Mouse (Mus musculus): ENCODE measurements around the gene Suox. TPM values are rescaled to one million over a fixed set of nuclear protein-coding genes. Genes with fewer than 3 reads are reported as not detected.

Suox gene
- polyA plus RNA-seq, 1 experiment from 2014 or later: 21.4 TPM

DNA sequence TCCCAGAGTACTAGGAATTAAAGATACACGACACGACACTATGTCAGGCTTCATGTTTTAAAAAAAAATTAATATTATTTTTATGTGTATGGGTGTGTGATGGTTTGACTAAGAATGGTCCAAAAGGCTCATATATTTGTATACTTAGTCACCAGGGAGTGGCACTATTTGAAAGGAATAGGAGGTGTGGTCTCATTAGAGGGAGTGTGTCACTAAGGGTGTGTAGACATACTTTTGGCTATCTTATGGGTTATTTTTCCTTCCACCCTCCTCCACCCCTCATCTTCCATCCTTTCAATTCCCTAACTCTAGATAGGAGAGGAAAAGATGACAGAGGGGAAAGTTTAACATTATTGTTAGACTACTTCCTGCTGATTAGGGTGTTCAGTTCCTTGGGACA lies 8.1 kb downstream of the Suox start:
- ATAC-seq (ENCODE audit: low FRiP score, low TSS enrichment): peak; percentile 65
- WGBS: 73% methylated on average over 2 of the region's 2 CpGs

DNA sequence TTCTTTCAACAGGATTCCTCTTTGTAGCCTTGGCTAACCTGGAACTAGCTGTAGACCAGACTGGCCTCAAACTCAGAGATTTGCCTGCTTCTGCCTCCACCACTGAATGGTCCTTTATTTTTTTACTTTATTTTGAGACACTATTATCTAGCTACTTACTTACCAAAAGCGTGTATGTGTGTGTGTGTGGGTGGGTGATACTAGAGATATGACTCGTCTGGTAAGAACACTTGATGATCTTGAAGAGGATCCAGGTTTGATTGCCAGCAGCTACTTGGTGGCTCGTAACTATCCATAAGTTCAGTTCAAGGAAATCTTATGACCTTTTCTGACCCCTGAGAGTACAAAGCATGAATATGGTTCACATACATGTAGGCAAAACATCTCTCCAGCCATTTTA lies 8.6 kb downstream of the Suox start:
- Histone ChIP-seq H3K9me3 (ENCODE audit: control insufficient read depth, low read length) (no peaks in the 10 kb centered on the region), H3K27ac (replicated peaks) (no peak overlapping the region), H3K27me3 (ENCODE audit: control insufficient read depth, insufficient read depth, low read length) (no peaks in the 10 kb centered on the region), H3K9ac (ENCODE audit: low read length) (no peak overlapping the region), H3K4me1 (replicated peaks; ENCODE audit: control insufficient read depth, insufficient read depth) (no peaks in the 10 kb centered on the region), H3K4me3 (ENCODE audit: low read depth, low read length) (no peak overlapping the region), H3K36me3 (ENCODE audit: control insufficient read depth, insufficient read depth, low read length) (no peaks in the 10 kb centered on the region), H3K4me2 (replicated peaks; ENCODE audit: low read depth) (no peak overlapping the region)
- TF ChIP-seq CTCF (IDR thresholded peaks at IDR 0.05; ENCODE audit: low read depth) (no peak), EP300 (optimal IDR thresholded peaks at IDR 0.05) (no peak)
- 83% methylated on average over 3 of the region's 3 CpGs for WGBS
- ATAC-seq (ENCODE audit: low FRiP score, low TSS enrichment) (no peak), DNase-seq (ENCODE audit: low spot score) (no peak)

More for the DNA sequence above, 8.1 kb downstream of the Suox start:
- no peak overlapping the region for H3K9ac ChIP-seq (ENCODE audit: low read length)
- no peaks in the 10 kb centered on the region for H3K4me1 ChIP-seq (replicated peaks; ENCODE audit: control insufficient read depth, insufficient read depth)
- H3K27me3 ChIP-seq (ENCODE audit: control insufficient read depth, insufficient read depth, low read length): no peaks in the 10 kb centered on the region
- no peak overlapping the region for H3K4me2 ChIP-seq (replicated peaks; ENCODE audit: low read depth)
- H3K36me3 ChIP-seq (ENCODE audit: control insufficient read depth, insufficient read depth, low read length): no peaks in the 10 kb centered on the region
- no peak overlapping the region for H3K4me3 ChIP-seq (ENCODE audit: low read depth, low read length)
- no peaks in the 10 kb centered on the region for H3K9me3 ChIP-seq (ENCODE audit: control insufficient read depth, low read length)
- no peak overlapping the region for H3K27ac ChIP-seq (replicated peaks)
- DNase-seq (ENCODE audit: low spot score): no peak
- no peak for TF ChIP-seq EP300 (optimal IDR thresholded peaks at IDR 0.05)
- no peak for TF ChIP-seq CTCF (IDR thresholded peaks at IDR 0.05; ENCODE audit: low read depth)

DNA sequence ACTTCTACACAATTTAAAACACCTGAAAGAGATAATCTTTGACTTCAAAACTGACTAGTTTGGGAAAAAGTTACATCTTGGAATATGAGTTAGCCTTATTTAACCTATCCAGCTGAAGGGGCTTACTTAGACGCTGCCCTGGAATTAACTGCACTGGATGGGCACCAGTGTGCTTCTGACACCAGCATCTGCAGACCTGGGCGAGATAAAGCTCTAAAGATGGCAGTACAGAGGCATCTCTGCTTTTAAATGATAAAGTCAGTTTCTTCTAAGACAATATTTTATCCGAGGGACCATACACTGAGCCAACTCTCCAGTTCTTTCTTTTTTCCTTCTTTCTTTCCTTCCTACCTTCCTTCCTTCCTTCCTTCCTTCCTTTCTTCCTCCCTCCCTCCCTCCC lies 9.1 kb downstream of the Suox start:
- TF ChIP-seq EP300 (optimal IDR thresholded peaks at IDR 0.05) (no peak), CTCF (IDR thresholded peaks at IDR 0.05; ENCODE audit: low read depth) (no peak)
- H3K36me3 ChIP-seq (ENCODE audit: control insufficient read depth, insufficient read depth, low read length): no peaks in the 10 kb centered on the region
- WGBS: 65% methylated on average over 3 of the region's 3 CpGs
- ATAC-seq (ENCODE audit: low FRiP score, low TSS enrichment): no peak
- no peaks in the 10 kb centered on the region for H3K9me3 ChIP-seq (ENCODE audit: control insufficient read depth, low read length)
- no peaks in the 10 kb centered on the region for H3K4me1 ChIP-seq (replicated peaks; ENCODE audit: control insufficient read depth, insufficient read depth)
- DNase-seq (ENCODE audit: low spot score): no peak
- no peaks in the 10 kb centered on the region for H3K27me3 ChIP-seq (ENCODE audit: control insufficient read depth, insufficient read depth, low read length)
- H3K9ac ChIP-seq (ENCODE audit: low read length): no peak overlapping the region
- H3K4me2 ChIP-seq (replicated peaks; ENCODE audit: low read depth): no peak overlapping the region
- no peak overlapping the region for H3K4me3 ChIP-seq (ENCODE audit: low read depth, low read length)
- no peak overlapping the region for H3K27ac ChIP-seq (replicated peaks)

GRCm38 (mm10) chr10:128663441-128664220 lies 10.2 kb downstream of the Suox start:
- no peak overlapping the region for H3K4me3 ChIP-seq (ENCODE audit: low read depth, low read length)
- H3K4me2 ChIP-seq (replicated peaks; ENCODE audit: low read depth): no peak overlapping the region
- WGBS: 57% methylated on average over 5 of the region's 5 CpGs
- no peak overlapping the region for H3K9ac ChIP-seq (ENCODE audit: low read length)
- TF ChIP-seq CTCF (IDR thresholded peaks at IDR 0.05; ENCODE audit: low read depth) (no peak), EP300 (optimal IDR thresholded peaks at IDR 0.05) (no peak)
- no peaks in the 10 kb centered on the region for H3K36me3 ChIP-seq (ENCODE audit: control insufficient read depth, insufficient read depth, low read length)
- no peak for DNase-seq (ENCODE audit: low spot score)
- no peaks in the 10 kb centered on the region for H3K9me3 ChIP-seq (ENCODE audit: control insufficient read depth, low read length)
- no peaks in the 10 kb centered on the region for H3K27me3 ChIP-seq (ENCODE audit: control insufficient read depth, insufficient read depth, low read length)
- ATAC-seq (ENCODE audit: low FRiP score, low TSS enrichment): no peak
- no peak overlapping the region for H3K27ac ChIP-seq (replicated peaks)
- no peaks in the 10 kb centered on the region for H3K4me1 ChIP-seq (replicated peaks; ENCODE audit: control insufficient read depth, insufficient read depth)

DNA sequence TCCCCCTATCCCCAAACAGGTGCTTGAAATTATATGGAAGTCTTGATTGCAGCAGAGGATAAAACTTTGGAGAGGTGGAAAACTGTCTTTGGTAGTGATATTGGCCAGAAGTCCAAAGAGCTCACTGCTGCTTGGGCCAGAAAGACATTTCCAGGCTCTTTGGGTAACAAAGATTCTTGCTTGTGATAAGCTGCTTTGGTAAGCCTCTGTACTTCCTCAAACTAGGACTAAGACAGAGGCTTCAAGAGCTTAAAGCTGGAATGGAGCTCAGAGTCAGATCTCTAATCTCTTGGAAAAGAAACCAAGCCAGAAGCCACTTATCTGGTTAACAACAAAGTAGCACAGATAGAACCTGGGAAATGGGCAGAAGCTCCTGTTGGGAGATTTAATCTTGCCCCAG lies 11.4 kb downstream of the Suox start:
- TF ChIP-seq EP300 (optimal IDR thresholded peaks at IDR 0.05) (no peak), CTCF (IDR thresholded peaks at IDR 0.05; ENCODE audit: low read depth) (no peak)
- no peaks in the 10 kb centered on the region for H3K36me3 ChIP-seq (ENCODE audit: control insufficient read depth, insufficient read depth, low read length)
- H3K4me3 ChIP-seq (ENCODE audit: low read depth, low read length): no peak overlapping the region
- H3K4me2 ChIP-seq (replicated peaks; ENCODE audit: low read depth): no peak overlapping the region
- no peak for DNase-seq (ENCODE audit: low spot score)
- no peaks in the 10 kb centered on the region for H3K9me3 ChIP-seq (ENCODE audit: control insufficient read depth, low read length)
- no peak overlapping the region for H3K27ac ChIP-seq (replicated peaks)
- no peak overlapping the region for H3K9ac ChIP-seq (ENCODE audit: low read length)
- no peaks in the 10 kb centered on the region for H3K27me3 ChIP-seq (ENCODE audit: control insufficient read depth, insufficient read depth, low read length)
- H3K4me1 ChIP-seq (replicated peaks; ENCODE audit: control insufficient read depth, insufficient read depth): no peaks in the 10 kb centered on the region
- ATAC-seq (ENCODE audit: low FRiP score, low TSS enrichment): no peak

- Histone ChIP-seq H3K4me2 (replicated peaks; ENCODE audit: low read depth) (no peak overlapping the region), H3K27me3 (ENCODE audit: control insufficient read depth, insufficient read depth, low read length) (no peaks in the 10 kb centered on the region), H3K4me1 (replicated peaks; ENCODE audit: control insufficient read depth, insufficient read depth) (no peaks in the 10 kb centered on the region), H3K9me3 (ENCODE audit: control insufficient read depth, low read length) (no peaks in the 10 kb centered on the region), H3K9ac (ENCODE audit: low read length) (no peak overlapping the region), H3K36me3 (ENCODE audit: control insufficient read depth, insufficient read depth, low read length) (no peaks in the 10 kb centered on the region), H3K4me3 (ENCODE audit: low read depth, low read length) (no peak overlapping the region), H3K27ac (replicated peaks) (no peak overlapping the region)
- no peak for ATAC-seq (ENCODE audit: low FRiP score, low TSS enrichment)
- TF ChIP-seq EP300 (optimal IDR thresholded peaks at IDR 0.05): no peak
- no peak for TF ChIP-seq CTCF (IDR thresholded peaks at IDR 0.05; ENCODE audit: low read depth)
- WGBS: 50% methylated on average over 9 of the region's 9 CpGs
- no peak for DNase-seq (ENCODE audit: low spot score)
These were observed 14.4 kb downstream of the Suox start for GRCm38 (mm10) chr10:128659490-128659889.
